Mouse (Mus musculus) C2C12 (cell line): ENCODE data around the gene Madd. TPM values are rescaled to one million over a fixed set of nuclear protein-coding genes. Genes with fewer than 3 reads are reported as not detected.
A peak's percentile ranks its signal among the peaks of the same experiment; 100 is the strongest.

Source experiments
- H3K27me3 ChIP-seq: one replicate; pipeline ENCODE4 v1.6.1; 2011; ENCODE audit not compliant: control insufficient read depth, insufficient read depth, insufficient read length
- H3K36me3 ChIP-seq: one replicate; pipeline ENCODE4 v1.6.1; 2011; ENCODE audit not compliant: control insufficient read depth, insufficient read depth
- H3K4me3 ChIP-seq: one replicate; pipeline ENCODE4 v1.5.1; 2011; ENCODE audit warnings: mild to moderate bottlenecking, control low read depth; ENCODE audit not compliant: poor library complexity, insufficient read depth, severe bottlenecking
- H3K79me2 ChIP-seq: one replicate; pipeline ENCODE4 v1.6.1; 2011; ENCODE audit not compliant: control insufficient read depth, insufficient read depth
- H3K79me3 ChIP-seq: one replicate; pipeline ENCODE4 v1.6.1; 2011; ENCODE audit warnings: low read depth, control low read depth
- H3ac ChIP-seq: one replicate; pipeline ENCODE3; 2011; ENCODE audit warnings: low read depth; ENCODE audit not compliant: control insufficient read depth, insufficient read length
- CEBPB ChIP-seq: IDR thresholded peaks from one replicate; pipeline ENCODE4 v1.6.1; 2011; ENCODE audit warnings: low read depth, mild to moderate bottlenecking, control low read depth, moderate library complexity
- CTCF ChIP-seq: IDR thresholded peaks from one replicate; pipeline ENCODE4 v1.5.1; 2011; ENCODE audit not compliant: control insufficient read depth, insufficient read depth, insufficient read length
- FOSL1 ChIP-seq: IDR thresholded peaks from one replicate; pipeline ENCODE4 v1.8.0; 2011; ENCODE audit warnings: mild to moderate bottlenecking, low read length; ENCODE audit not compliant: poor library complexity, insufficient read depth, severe bottlenecking
- MAX ChIP-seq: IDR thresholded peaks from one replicate; pipeline ENCODE4 v1.6.1; 2011; ENCODE audit warnings: mild to moderate bottlenecking, control low read depth
- MYOD1 ChIP-seq: IDR thresholded peaks from one replicate; pipeline ENCODE4 v1.6.1; 2011; ENCODE audit warnings: low read depth; ENCODE audit not compliant: control insufficient read depth, insufficient read length
- MYOG ChIP-seq: IDR thresholded peaks from one replicate; pipeline ENCODE4 v1.6.1; 2011; ENCODE audit not compliant: control insufficient read depth, insufficient read length; ENCODE audit errors: extremely low read depth
- USF1 ChIP-seq: IDR thresholded peaks from one replicate; pipeline ENCODE4 v1.6.1; 2011; ENCODE audit warnings: low read depth, mild to moderate bottlenecking, control low read depth, moderate library complexity
- polyA plus RNA-seq: library from polyadenylated mRNA; unstranded; fragments of >200 nt; fragmentation: generic; extraction: Trizol; gene quantifications from one replicate; pipeline ENCODE4 v1.2.1, GENCODE M21; 2012; ENCODE audit warnings: missing spikeins

The Madd gene
- polyA plus RNA-seq, 1 experiment, result 4.9 TPM

- peaks cover 3% of the 10 kb centered on the region for H3K27me3 ChIP-seq
- H3K4me3 ChIP-seq, result no peak overlapping the region
- no peaks in the 10 kb centered on the region for H3K79me2 ChIP-seq
- no peaks in the 10 kb centered on the region for H3K79me3 ChIP-seq
- H3ac ChIP-seq, result no peak overlapping the region
- no peaks in the 10 kb centered on the region for H3K36me3 ChIP-seq
- TF ChIP-seq FOSL1 (no peak), CTCF (no peak), MYOD1 (no peak), USF1 (no peak), MYOG (no peak), CEBPB (no peak)
Measured at GRCm38 (mm10) chr2:91108156-91108555, 75.5 kb downstream of the Madd start.

GRCm38 (mm10) chr2:91101124-91101740, 82.4 kb downstream of the Madd start:
- no peak for TF ChIP-seq USF1
- no peak for TF ChIP-seq MAX
- no peak for TF ChIP-seq CEBPB
- peak; percentile 80 for TF ChIP-seq CTCF
- Histone ChIP-seq H3K27me3 (no peaks in the 10 kb centered on the region), H3K4me3 (no peak overlapping the region), H3K79me3 (no peaks in the 10 kb centered on the region), H3ac (no peak overlapping the region), H3K36me3 (no peaks in the 10 kb centered on the region), H3K79me2 (no peaks in the 10 kb centered on the region)

- Histone ChIP-seq H3K79me3 (no peaks in the 10 kb centered on the region), H3ac (no peak overlapping the region), H3K79me2 (no peaks in the 10 kb centered on the region), H3K27me3 (no peaks in the 10 kb centered on the region), H3K36me3 (no peaks in the 10 kb centered on the region), H3K4me3 (no peak overlapping the region)
- TF ChIP-seq CEBPB (peak; percentile 45), USF1 (no peak), MYOD1 (no peak)
Measured at GRCm38 (mm10) chr2:91098156-91098555, 85.5 kb downstream of the Madd start.

GRCm38 (mm10) chr2:91097015-91097414, 86.6 kb downstream of the Madd start:
- H3K79me2 ChIP-seq, result no peaks in the 10 kb centered on the region
- no peak overlapping the region for H3K4me3 ChIP-seq
- no peaks in the 10 kb centered on the region for H3K79me3 ChIP-seq
- no peak for TF ChIP-seq USF1
- no peak for TF ChIP-seq FOSL1
- TF ChIP-seq MAX, result no peak
- no peak for TF ChIP-seq MYOG
- TF ChIP-seq CEBPB, result no peak
- H3K36me3 ChIP-seq, result no peaks in the 10 kb centered on the region
- H3K27me3 ChIP-seq, result no peaks in the 10 kb centered on the region
- no peak overlapping the region for H3ac ChIP-seq

- no peak for TF ChIP-seq MYOG
Measured at GRCm38 (mm10) chr2:91096524-91096923, 87.1 kb downstream of the Madd start.

GRCm38 (mm10) chr2:91090827-91091226, 92.8 kb downstream of the Madd start:
- Histone ChIP-seq H3K4me3 (no peak overlapping the region), H3K36me3 (no peaks in the 10 kb centered on the region), H3K79me2 (no peaks in the 10 kb centered on the region), H3K79me3 (no peaks in the 10 kb centered on the region), H3K27me3 (peaks cover 6% of the 10 kb centered on the region), H3ac (no peak overlapping the region)
- TF ChIP-seq FOSL1 (no peak), MYOG (no peak), USF1 (no peak), MYOD1 (no peak), CEBPB (no peak)

More at GRCm38 (mm10) chr2:91096524-91096923, 87.1 kb downstream of the Madd start:
- Histone ChIP-seq H3K4me3 (no peak overlapping the region), H3K27me3 (no peaks in the 10 kb centered on the region), H3K79me2 (no peaks in the 10 kb centered on the region), H3ac (no peak overlapping the region), H3K36me3 (no peaks in the 10 kb centered on the region), H3K79me3 (no peaks in the 10 kb centered on the region)

GRCm38 (mm10) chr2:91090208-91090607, 93.4 kb downstream of the Madd start:
- TF ChIP-seq MYOG (no peak), FOSL1 (no peak), MYOD1 (no peak), CEBPB (no peak), CTCF (no peak), MAX (no peak), USF1 (no peak)
- Histone ChIP-seq H3K36me3 (no peaks in the 10 kb centered on the region), H3ac (no peak overlapping the region), H3K79me3 (no peaks in the 10 kb centered on the region), H3K27me3 (peaks cover 6% of the 10 kb centered on the region), H3K4me3 (no peak overlapping the region), H3K79me2 (no peaks in the 10 kb centered on the region)
